Mouse (Mus musculus) liver, embryonic 14.5 days (tissue): Measurements from ENCODE around the gene Polk.

Experiments used
- CTCF ChIP-seq: IDR thresholded peaks from 2 replicates; pipeline ENCODE4 v1.5.1; 2016; ENCODE audit warnings: antibody characterized with exemption, low read depth, control low read depth
- EP300 ChIP-seq: IDR thresholded peaks from 2 replicates; pipeline ENCODE4 v1.6.1; 2016; ENCODE audit warnings: antibody characterized with exemption, low read depth

GRCm38 (mm10) chr13:96542081-96542889, at the start of gene Polk, which contains the start of gene Col4a3bp:
- TF ChIP-seq CTCF: no peak
- TF ChIP-seq EP300: no peak
